Mouse (Mus musculus) lung, postnatal 0 days (tissue): ENCODE results near the gene Fam168a.

ENCODE experiments used
- CTCF ChIP-seq: IDR thresholded peaks from 2 replicates; pipeline ENCODE4 v1.5.1; 2016; ENCODE audit warnings: antibody characterized with exemption, mild to moderate bottlenecking
- EP300 ChIP-seq: IDR thresholded peaks from 2 replicates; pipeline ENCODE4 v1.6.1; 2016; ENCODE audit warnings: antibody characterized with exemption, mild to moderate bottlenecking, control low read depth

DNA sequence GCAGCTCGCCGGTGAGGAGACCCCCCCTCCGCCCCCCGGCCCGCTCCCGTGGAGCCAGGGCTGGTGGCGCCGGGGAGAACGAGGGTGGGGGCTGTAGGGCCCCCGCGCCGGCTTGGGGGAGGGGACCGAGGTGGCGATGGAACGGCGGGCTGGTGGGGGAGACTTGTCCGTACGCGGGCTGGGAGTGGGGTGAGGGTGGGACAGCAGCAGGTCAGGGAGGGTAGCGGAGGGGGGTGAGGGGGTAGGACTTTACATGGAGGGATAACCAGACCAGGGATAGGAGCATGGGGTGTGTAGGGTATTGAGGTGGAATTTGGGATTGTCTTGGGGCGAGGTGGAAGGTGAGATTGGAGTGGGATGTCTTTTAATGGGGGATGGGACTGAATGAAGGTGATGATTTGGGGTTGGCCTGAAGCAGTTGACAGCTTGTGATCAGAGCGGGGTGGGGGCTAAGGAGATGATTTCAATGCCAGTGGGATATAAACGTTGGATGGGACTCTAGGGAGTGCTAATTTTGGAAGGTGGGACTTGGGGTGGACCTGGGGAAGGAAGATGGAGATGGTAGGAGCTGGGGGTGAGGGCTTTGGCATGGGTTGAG, 547 bp downstream of the Fam168a start:
- TF ChIP-seq CTCF (no peak), EP300 (no peak)
